Mouse (Mus musculus) olfactory bulb, adult 2 months (tissue): ENCODE measurements around the gene Gm21988.

ENCODE experiments used
- CTCF ChIP-seq: fragments of 200-500 bp; IDR thresholded peaks from 2 replicates; pipeline ENCODE4 v1.5.1; 2012; ENCODE audit warnings: low read depth, mild to moderate bottlenecking, low read length, moderate library complexity; ENCODE audit not compliant: insufficient read depth
- POLR2A ChIP-seq: fragments of 200-500 bp; IDR thresholded peaks from 2 replicates; pipeline ENCODE4 v1.6.1; 2012; ENCODE audit warnings: mild to moderate bottlenecking, low read depth, low read length, moderate library complexity; ENCODE audit not compliant: insufficient read depth

- no peak for TF ChIP-seq CTCF
- no peak for TF ChIP-seq POLR2A
Measured at GRCm38 (mm10) chr11:70234037-70234436, 5.6 kb downstream of the Gm21988 start.
